Mouse (Mus musculus) myocyte (in vitro differentiated cells): Measurements from ENCODE around the gene Zkscan14. TPM values are rescaled to one million over a fixed set of nuclear protein-coding genes. Genes with fewer than 3 reads are reported as not detected.
"Not testable (repeated sequence)": the region's sequence is repeated elsewhere in the genome, so short reads cannot be mapped to it uniquely, and the experiment has no call there.

Source experiments
- H3K27me3 ChIP-seq: one replicate; pipeline ENCODE4 v1.6.1; 2011; ENCODE audit not compliant: control insufficient read depth, insufficient read depth, insufficient read length
- H3K36me3 ChIP-seq: one replicate; pipeline ENCODE4 v1.6.1; 2011; ENCODE audit not compliant: control insufficient read depth, insufficient read depth
- H3K4me2 ChIP-seq: one replicate; pipeline ENCODE4 v1.6.1; 2011; ENCODE audit warnings: low read depth, control low read depth
- H3K4me3 ChIP-seq: one replicate; pipeline ENCODE4 v1.5.1; 2011; ENCODE audit warnings: mild to moderate bottlenecking, control low read depth, moderate library complexity
- H3K79me2 ChIP-seq: one replicate; pipeline ENCODE4 v1.6.1; 2011; ENCODE audit not compliant: control insufficient read depth, insufficient read depth
- H3ac ChIP-seq: one replicate; pipeline ENCODE4 v1.6.1; 2011; ENCODE audit not compliant: control insufficient read depth, insufficient read length
- CEBPB ChIP-seq: IDR thresholded peaks from 2 replicates; pipeline ENCODE4 v1.6.1; 2011; ENCODE audit warnings: mild to moderate bottlenecking, moderate library complexity; ENCODE audit not compliant: poor library complexity, insufficient read depth, severe bottlenecking
- E2F4 ChIP-seq: IDR thresholded peaks from one replicate; pipeline ENCODE4 v1.6.1; 2011; ENCODE audit warnings: mild to moderate bottlenecking, control low read depth, moderate library complexity; ENCODE audit not compliant: insufficient read depth
- MAX ChIP-seq: IDR thresholded peaks from one replicate; pipeline ENCODE4 v1.6.1; 2011; ENCODE audit warnings: low read depth, mild to moderate bottlenecking, control low read depth
- MYOD1 ChIP-seq, 3 experiments: IDR thresholded peaks; one replicate each; pipeline ENCODE4 v1.6.1; 2011; ENCODE audit warnings: control low read depth in 2 of 3, low read depth in 2 of 3, mild to moderate bottlenecking in 2 of 3, moderate library complexity in 1 of 3; ENCODE audit not compliant: insufficient read length in 2 of 3, control insufficient read depth in 1 of 3
- MYOG ChIP-seq, 3 experiments: IDR thresholded peaks; one replicate each; pipeline ENCODE4 v1.6.1; 2011; ENCODE audit warnings: control low read depth in 2 of 3, low read depth in 2 of 3, mild to moderate bottlenecking in 2 of 3; ENCODE audit not compliant: insufficient read length in 2 of 3, control insufficient read depth in 1 of 3, insufficient read depth in 1 of 3
- POLR2A ChIP-seq: IDR thresholded peaks from one replicate; pipeline ENCODE4 v1.6.1; 2011; ENCODE audit warnings: low read depth, mild to moderate bottlenecking, control low read depth, moderate library complexity; ENCODE audit not compliant: insufficient read length
- POLR2AphosphoS2 ChIP-seq: IDR thresholded peaks from one replicate; pipeline ENCODE4 v1.6.1; 2011; ENCODE audit warnings: low read depth, control low read depth; ENCODE audit not compliant: insufficient read length
- REST ChIP-seq: IDR thresholded peaks from one replicate; pipeline ENCODE4 v1.6.1; 2011; ENCODE audit warnings: mild to moderate bottlenecking, control low read depth, moderate library complexity; ENCODE audit not compliant: insufficient read depth, insufficient read length
- SRF ChIP-seq: IDR thresholded peaks from one replicate; pipeline ENCODE4 v1.6.1; 2011; ENCODE audit warnings: low read depth; ENCODE audit not compliant: control insufficient read depth, insufficient read length
- TCF12 ChIP-seq: IDR thresholded peaks from one replicate; pipeline ENCODE4 v1.6.1; 2011; ENCODE audit warnings: mild to moderate bottlenecking, control low read depth; ENCODE audit not compliant: poor library complexity, insufficient read depth, severe bottlenecking
- TCF3 ChIP-seq: IDR thresholded peaks from one replicate; pipeline ENCODE4 v1.6.1; 2011; ENCODE audit warnings: low read depth, control low read depth; ENCODE audit not compliant: insufficient read length
- USF1 ChIP-seq: IDR thresholded peaks from one replicate; pipeline ENCODE4 v1.6.1; 2011; ENCODE audit warnings: low read depth, mild to moderate bottlenecking, control low read depth, moderate library complexity
- polyA plus RNA-seq: library from polyadenylated mRNA; unstranded; fragments of >200 nt; fragmentation: generic; extraction: Trizol; gene quantifications from one replicate; pipeline ENCODE4 v1.2.1, GENCODE M21; 2012; ENCODE audit warnings: missing spikeins

Gene Zkscan14
- polyA plus RNA-seq, 1 experiment = 5.8 TPM

DNA sequence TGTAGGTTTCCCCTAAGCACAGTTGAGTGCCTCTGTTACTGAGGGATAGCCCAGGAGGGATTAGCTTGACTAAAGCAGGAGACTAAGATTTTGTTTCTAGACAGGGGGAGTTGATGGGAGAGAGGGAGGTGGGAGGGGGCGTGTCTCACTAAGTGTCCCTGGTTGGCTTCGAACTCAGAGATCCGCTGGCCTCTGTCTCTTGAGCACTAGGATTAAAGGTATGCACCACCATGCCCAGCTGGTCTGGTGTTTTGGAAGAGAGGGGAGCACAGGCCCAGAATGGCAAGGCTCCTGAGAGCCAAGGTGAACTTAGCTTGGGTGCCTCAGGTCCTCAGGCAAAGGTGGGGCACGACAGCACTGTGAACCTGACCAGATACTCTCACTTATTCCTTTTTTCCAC lies 9.7 kb upstream of the Zkscan14 start:
- Histone ChIP-seq H3K4me2 (no peak overlapping the region), H3K79me2 (no peaks in the 10 kb centered on the region), H3ac (no peak overlapping the region), H3K27me3 (no peaks in the 10 kb centered on the region), H3K36me3 (peaks cover 7% of the 10 kb centered on the region), H3K4me3 (no peak overlapping the region)
- no peak for TF ChIP-seq E2F4
- no peak for TF ChIP-seq MYOG (IDR thresholded peaks at IDR 0.05; ENCODE audit: control insufficient read depth in 1 of 3, insufficient read depth in 1 of 3, insufficient read length in 2 of 3, low read depth in 2 of 3)
- no peak for TF ChIP-seq USF1
- TF ChIP-seq CEBPB = no peak
- no peak for TF ChIP-seq SRF
- no peak for TF ChIP-seq POLR2A
- TF ChIP-seq MAX = no peak
- TF ChIP-seq POLR2AphosphoS2 = no peak
- TF ChIP-seq TCF12 = no peak
- TF ChIP-seq MYOD1 (IDR thresholded peaks at IDR 0.05; ENCODE audit: control insufficient read depth in 1 of 3, insufficient read length in 2 of 3, low read depth in 2 of 3) = no peak
- TF ChIP-seq TCF3 = no peak
- no peak for TF ChIP-seq REST

DNA sequence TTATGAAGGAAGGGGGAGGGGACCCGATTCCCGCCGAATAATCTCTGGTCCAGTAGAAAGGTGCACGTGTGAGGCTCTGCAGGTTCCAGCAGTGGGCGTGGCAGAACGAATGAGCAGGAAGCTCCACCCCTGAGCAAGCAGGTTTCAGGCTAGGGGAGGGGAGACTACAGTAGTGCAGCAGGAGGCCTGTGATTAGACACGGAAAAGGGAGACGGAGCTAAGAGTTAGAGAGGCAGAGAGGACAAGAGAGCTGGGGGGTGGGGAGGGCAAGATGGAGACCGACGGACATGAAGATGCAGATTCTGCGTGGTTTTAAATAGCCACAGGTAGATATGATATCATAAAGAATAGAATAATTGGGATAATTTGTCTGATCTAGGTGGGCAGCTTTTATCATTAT lies 6.7 kb upstream of the Zkscan14 start:
- not testable (repeated sequence) for H3K4me3 ChIP-seq, H3ac ChIP-seq, H3K27me3 ChIP-seq, H3K36me3 ChIP-seq, H3K4me2 ChIP-seq, H3K79me2 ChIP-seq

DNA sequence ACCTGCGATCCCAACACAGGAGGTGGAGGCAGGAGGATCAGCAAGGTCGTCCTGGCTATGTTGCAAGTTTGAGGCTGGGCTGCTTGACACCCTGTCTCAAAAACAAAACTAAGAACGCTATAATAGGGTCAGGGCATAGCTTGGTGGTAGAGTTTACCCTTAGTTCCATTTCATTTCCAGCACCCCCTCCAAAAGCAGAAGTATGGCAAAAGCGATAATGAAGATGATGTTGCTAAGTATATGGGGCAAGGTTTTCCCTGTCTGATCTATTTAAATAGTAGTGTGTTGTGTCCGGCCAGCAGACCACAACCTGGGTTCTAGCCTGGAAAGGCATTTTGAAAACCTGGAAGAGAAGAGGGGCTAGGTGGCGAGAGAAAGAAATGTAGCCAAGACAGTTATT lies 6.3 kb upstream of the Zkscan14 start:
- Histone ChIP-seq H3K27me3 (no peaks in the 10 kb centered on the region), H3ac (no peak overlapping the region), H3K4me2 (no peak overlapping the region), H3K4me3 (no peak overlapping the region), H3K36me3 (peaks cover 4% of the 10 kb centered on the region), H3K79me2 (peaks cover 6% of the 10 kb centered on the region)
- no peak for TF ChIP-seq MAX
- no peak for TF ChIP-seq E2F4
- TF ChIP-seq POLR2AphosphoS2 = no peak
- TF ChIP-seq SRF = no peak
- no peak for TF ChIP-seq TCF12
- TF ChIP-seq MYOG (IDR thresholded peaks at IDR 0.05; ENCODE audit: control insufficient read depth in 1 of 3, insufficient read depth in 1 of 3, insufficient read length in 2 of 3, low read depth in 2 of 3) = no peak
- TF ChIP-seq REST = no peak
- TF ChIP-seq CEBPB = no peak
- no peak for TF ChIP-seq POLR2A
- TF ChIP-seq TCF3 = no peak
- no peak for TF ChIP-seq MYOD1 (IDR thresholded peaks at IDR 0.05; ENCODE audit: control insufficient read depth in 1 of 3, insufficient read length in 2 of 3, low read depth in 2 of 3)
- no peak for TF ChIP-seq USF1

DNA sequence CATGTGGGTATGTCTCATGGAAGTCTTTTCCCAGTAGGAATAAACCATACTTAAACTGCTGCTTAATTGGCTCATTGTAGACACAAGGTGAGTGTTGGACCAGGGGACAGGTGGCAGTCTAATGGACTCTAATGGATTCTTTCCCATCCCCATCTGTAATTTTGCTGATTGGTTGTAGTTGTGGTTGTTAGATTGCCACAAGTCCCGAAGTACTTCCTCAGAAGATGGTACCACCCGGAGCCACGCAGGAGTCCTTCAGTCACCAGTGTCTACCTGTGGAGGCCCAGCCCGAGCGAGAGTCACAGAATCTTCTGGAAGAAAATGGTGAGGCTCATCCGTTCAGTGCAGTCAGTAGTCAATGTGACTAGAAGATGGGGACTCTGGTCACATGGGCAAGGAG lies 5.7 kb upstream of the Zkscan14 start:
- Histone ChIP-seq H3ac (no peak overlapping the region), H3K79me2 (peaks cover 6% of the 10 kb centered on the region), H3K27me3 (no peaks in the 10 kb centered on the region), H3K36me3 (peaks cover 4% of the 10 kb centered on the region), H3K4me2 (no peak overlapping the region), H3K4me3 (no peak overlapping the region)
- TF ChIP-seq TCF3 = no peak

DNA sequence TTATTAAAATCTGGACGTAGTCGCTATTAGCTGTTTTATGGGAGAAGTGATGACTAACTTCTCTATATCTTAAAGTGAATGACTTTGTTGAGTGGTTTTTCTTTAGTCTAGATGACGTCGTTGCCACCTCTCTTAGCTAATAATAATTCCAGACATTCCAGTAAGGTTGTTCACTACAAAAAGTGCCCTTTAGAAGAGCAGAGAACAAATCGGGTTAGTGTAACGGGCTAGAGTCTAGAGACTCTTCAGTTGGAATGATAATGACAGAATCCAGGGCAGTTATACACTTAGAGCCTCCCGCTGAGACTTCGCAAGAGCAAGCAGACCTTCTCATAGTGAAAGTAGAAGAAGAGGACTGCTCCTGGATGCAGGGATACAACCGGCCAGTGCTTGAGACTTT lies 3.4 kb upstream of the Zkscan14 start:
- Histone ChIP-seq H3K36me3 (peaks cover 4% of the 10 kb centered on the region), H3K4me2 (peak overlapping the region; percentile 91), H3K4me3 (peak overlapping the region; percentile 44), H3K79me2 (peaks cover 6% of the 10 kb centered on the region), H3ac (peak overlapping the region; percentile 34), H3K27me3 (no peaks in the 10 kb centered on the region)
- no peak for TF ChIP-seq TCF12
- no peak for TF ChIP-seq POLR2A
- no peak for TF ChIP-seq MYOD1 (IDR thresholded peaks at IDR 0.05; ENCODE audit: control insufficient read depth in 1 of 3, insufficient read length in 2 of 3, low read depth in 2 of 3)
- TF ChIP-seq E2F4 = no peak
- no peak for TF ChIP-seq TCF3
- TF ChIP-seq CEBPB = no peak
- TF ChIP-seq REST = no peak
